Mouse (Mus musculus): Measurements from ENCODE around the gene Corin. TPM values are rescaled to one million over a fixed set of nuclear protein-coding genes. Genes with fewer than 3 reads are reported as not detected.

The Corin gene
- total RNA-seq (2023) = not detected in 4 replicates

DNA sequence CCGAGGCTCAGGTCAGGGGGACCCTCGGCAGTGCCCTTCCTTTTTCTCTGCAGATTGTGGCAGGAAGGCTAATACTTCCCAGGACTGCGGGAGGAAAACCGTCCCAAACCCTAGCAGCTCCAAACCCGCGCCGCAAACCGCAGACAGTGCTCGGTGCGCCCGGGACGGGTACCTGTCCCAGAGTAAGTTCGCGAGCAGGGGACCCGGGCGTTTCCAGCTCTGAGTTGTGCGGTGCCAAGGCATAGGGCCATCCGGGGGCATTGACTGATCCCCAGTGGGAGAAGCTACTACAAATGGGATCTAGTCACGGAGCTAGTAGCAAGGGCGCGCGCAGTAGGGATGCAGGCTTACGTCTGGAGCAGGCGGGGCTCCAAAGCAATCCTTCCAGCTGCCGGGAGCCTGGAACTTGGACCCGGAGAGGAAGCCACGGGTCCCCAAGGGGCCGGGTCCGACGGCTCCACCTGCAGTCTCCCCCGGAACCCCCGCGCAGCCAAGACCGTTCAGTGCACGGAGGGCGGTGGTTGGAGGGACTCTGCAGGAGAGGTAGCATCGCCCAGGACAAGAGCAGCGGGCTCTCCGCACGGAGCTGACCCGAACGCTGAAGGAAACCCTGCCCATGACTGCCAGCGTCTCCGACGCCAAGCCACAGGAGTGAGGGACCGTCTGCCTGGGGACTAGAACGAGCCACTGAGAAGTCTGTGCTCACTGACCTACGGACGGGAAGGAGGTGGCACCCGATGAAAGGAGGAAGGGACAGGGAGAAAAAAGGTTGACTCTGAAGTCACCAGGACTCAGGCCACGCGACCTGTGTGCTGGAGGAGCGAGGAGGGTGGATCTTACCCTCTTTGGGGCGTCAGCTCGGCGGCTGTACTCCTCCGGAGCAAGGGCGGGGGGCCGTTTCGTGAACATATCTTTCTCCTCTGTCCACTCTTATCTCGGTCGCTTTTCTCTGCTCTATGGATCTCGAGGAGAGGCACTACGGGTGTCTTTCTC lies at the start of gene Corin:
Corin (minus strand) TSS at position 943 of the 993 bp plus-strand sequence.

Other genes with a start within 250 kb of the Corin start
- 9.1 to 15.5 TPM (median 10.9 TPM) in 4 replicates for gene Nfxl1, start 55.2 kb upstream of the Corin start, total RNA-seq (2023)
- not detected in 4 replicates for gene Zar1, start 76.8 kb upstream of the Corin start, total RNA-seq (2023)
- not detected in 4 replicates for gene Gm5868, start 83.1 kb upstream of the Corin start, total RNA-seq (2023)
- not detected in 4 replicates for gene Cnga1, start 139.8 kb upstream of the Corin start, total RNA-seq (2023)
- gene Nipal1, start 143.3 kb upstream of the Corin start, total RNA-seq (2023) = not detected in 4 replicates
- gene Txk, start 248.3 kb upstream of the Corin start, total RNA-seq (2023) = 3.3 to 5.1 TPM (median 4.5 TPM) in 4 replicates